Mouse (Mus musculus): ENCODE results near the gene Fer. TPM values are rescaled to one million over a fixed set of nuclear protein-coding genes. Genes with fewer than 3 reads are reported as not detected.

Gene Fer
- 23.6 and 29.3 TPM in 2 replicates for polyA plus RNA-seq (2015; fragmentation: Nextera tagmentation; extraction: Ambion mirVana)

GRCm38 (mm10) chr17:63863012-63863630 lies at the start of gene Fer:
TSS of gene Fer (plus strand) at chr17:63863062.

DNA sequence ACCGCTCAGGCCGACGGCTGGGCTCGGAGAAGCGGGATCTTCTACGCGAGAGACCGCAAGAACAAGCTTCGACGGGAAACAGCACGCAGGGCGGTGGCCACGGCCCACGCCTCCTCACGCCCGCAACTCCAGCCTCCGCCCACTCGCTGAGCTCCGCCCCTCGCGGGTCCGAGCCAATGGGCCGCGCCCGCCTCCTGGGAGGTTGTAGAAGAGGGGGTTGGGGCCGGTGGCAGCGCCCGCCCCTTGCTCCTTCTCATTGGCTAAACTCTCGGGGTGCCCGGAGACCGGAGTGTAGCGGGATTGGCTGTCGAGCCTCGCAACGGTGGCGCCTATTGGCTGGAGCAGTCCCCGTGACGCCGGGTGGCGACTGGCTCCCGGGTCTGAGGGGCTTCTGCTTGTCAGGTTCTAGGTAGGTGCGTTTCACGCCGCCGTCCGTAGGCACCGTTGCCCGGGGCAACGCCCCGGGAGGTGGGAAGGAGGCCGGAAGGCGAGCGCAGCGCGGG lies 836 bp downstream of the Fer start, which contains the start of gene A930002H24Rik:
TSS of gene A930002H24Rik (minus strand) at position 145 of the 503 bp plus-strand sequence.

Other genes with a start within 250 kb of the Fer start
- 4.3 and 5.4 TPM in 2 replicates for gene A930002H24Rik, start 729 bp downstream of the Fer start, polyA plus RNA-seq (2015; fragmentation: Nextera tagmentation; extraction: Ambion mirVana)